Comparison of ENCODE assay signal across 17 mouse cellular contexts in genomic region chr2:35881896-35882295, GRCm38 (mm10).
DNase-seq lines count a peak whose midpoint lies in the region; ATAC-seq and TF ChIP-seq lines count a peak whose summit lies in the region.
"Had no signal": no experiment of that assay in that cellular context is flagged by ENCODE, and none has a peak within 500 bp of the region (broad histone marks: within the 10 kb centered on the region; RNA-seq: fewer than 3 reads in every experiment).

No protein-coding gene starts in this region.

- TF ChIP-seq CTCF in liver, postnatal 0 days (IDR thresholded peaks at IDR 0.05; ENCODE audit: low read depth) = no peak

- no peak overlapping the region for H3K4me2 ChIP-seq in liver, postnatal 0 days (ENCODE audit: low read depth, low read length)
- no peak overlapping the region for H3K4me2 ChIP-seq in stomach, embryonic 16.5 days (ENCODE audit: low read depth, low read length)
- H3K4me2 ChIP-seq: embryonic facial prominence, embryonic 13.5 days; heart, embryonic 13.5 days; limb, embryonic 15.5 days; midbrain, embryonic 11.5 days had no signal

- no peaks in the 10 kb centered on the region for H3K27me3 ChIP-seq in liver, postnatal 0 days (ENCODE audit: insufficient read depth, low read length)
- no peaks in the 10 kb centered on the region for H3K27me3 ChIP-seq in stomach, embryonic 16.5 days (ENCODE audit: control insufficient read depth, insufficient read depth, low read length)

- ATAC-seq in liver, postnatal 0 days = peak; percentile 38; the same call in 1 of the 2 replicates
- no peak for ATAC-seq in stomach, embryonic 16.5 days (ENCODE audit: insufficient read depth, low FRiP score)
- ATAC-seq: forebrain, embryonic 14.5 days had no signal

- no peak overlapping the region for H3K9ac ChIP-seq in liver, postnatal 0 days (replicated peaks)
- no peak overlapping the region for H3K9ac ChIP-seq in stomach, embryonic 16.5 days (ENCODE audit: low read length)
- H3K9ac ChIP-seq: embryonic facial prominence, embryonic 13.5 days; heart, embryonic 13.5 days; limb, embryonic 15.5 days had no signal

- no peak for DNase-seq in liver, postnatal 0 days
- DNase-seq in liver (no peak), NIH3T3 (ENCODE audit: low read depth) (peak; percentile 61)
- peak; percentile 63 for DNase-seq in fibroblast of lung, adult 2 months (ENCODE audit: low read depth)
- no peak for DNase-seq in thymus, postnatal 0 days (ENCODE audit: low spot score)
- no peak for DNase-seq in cerebellum, postnatal 36 days
- DNase-seq: cerebellum, adult 11 months; gastrocnemius, postnatal 14 days; kidney, postnatal 14 days; spleen, adult 18-20 months had no signal

- no peak overlapping the region for H3K4me3 ChIP-seq in liver, postnatal 0 days (ENCODE audit: low read depth, low read length)
- no peak overlapping the region for H3K4me3 ChIP-seq in stomach, embryonic 16.5 days (replicated peaks; ENCODE audit: low read length)
- H3K4me3 ChIP-seq: embryonic facial prominence, embryonic 13.5 days; heart, embryonic 13.5 days; hindbrain, embryonic 10.5 days; limb, embryonic 15.5 days had no signal

- no peaks in the 10 kb centered on the region; the same call in 1 of the 2 replicates for H3K4me1 ChIP-seq in liver, postnatal 0 days (ENCODE audit: insufficient read depth)
- H3K4me1 ChIP-seq in stomach, embryonic 16.5 days (ENCODE audit: control insufficient read depth, insufficient read depth, low read length) = peaks cover 7% of the 10 kb centered on the region; the same call in 1 of the 2 replicates

- 28% methylated on average over 9 of the region's 9 CpGs for WGBS in liver, postnatal 0 days (ENCODE audit: insufficient replicate concordance)
- WGBS in stomach, embryonic 16.5 days = 81% methylated on average over 9 of the region's 9 CpGs

- TF ChIP-seq EP300 in liver, postnatal 0 days (IDR thresholded peaks at IDR 0.05; ENCODE audit: low read depth) = no peak

- no peak overlapping the region for H3K27ac ChIP-seq in liver, postnatal 0 days (ENCODE audit: low read depth)
- peak overlapping the region; percentile 72 for H3K27ac ChIP-seq in stomach, embryonic 16.5 days (ENCODE audit: low read length)
- H3K27ac ChIP-seq: embryonic facial prominence, embryonic 13.5 days; heart, embryonic 13.5 days; hindbrain, embryonic 10.5 days; limb, embryonic 15.5 days had no signal

- no peaks in the 10 kb centered on the region for H3K36me3 ChIP-seq in liver, postnatal 0 days (replicated peaks; ENCODE audit: insufficient read depth, low read length)
- H3K36me3 ChIP-seq in stomach, embryonic 16.5 days (ENCODE audit: control insufficient read depth, insufficient read depth, low read length) = no peaks in the 10 kb centered on the region
- H3K36me3 ChIP-seq: embryonic facial prominence, embryonic 13.5 days; heart, embryonic 13.5 days; hindbrain, embryonic 10.5 days; limb, embryonic 15.5 days had no signal

- no peaks in the 10 kb centered on the region for H3K9me3 ChIP-seq in liver, postnatal 0 days (ENCODE audit: low read length)
- H3K9me3 ChIP-seq in stomach, embryonic 16.5 days (replicated peaks; ENCODE audit: control insufficient read depth, low read length) = no peaks in the 10 kb centered on the region
- H3K9me3 ChIP-seq: embryonic facial prominence, embryonic 13.5 days; heart, embryonic 13.5 days; hindbrain, embryonic 10.5 days; limb, embryonic 15.5 days had no signal

Comparison
In these comparisons a context has a peak if more than half of its experiments do, and no peak if none do; other contexts are left out.
1. DNase-seq: peak in NIH3T3 (single experiment) and fibroblast of lung, adult 2 months (single experiment); none in liver, postnatal 0 days (single experiment), liver (single experiment), thymus, postnatal 0 days (single experiment) and cerebellum, postnatal 36 days (0 of 2).